Mouse (Mus musculus): ENCODE data around the gene Gm5890.
"Not testable (repeated sequence)": the region's sequence is repeated elsewhere in the genome, so short reads cannot be mapped to it uniquely, and the experiment has no call there.

Gm5890 gene

DNA sequence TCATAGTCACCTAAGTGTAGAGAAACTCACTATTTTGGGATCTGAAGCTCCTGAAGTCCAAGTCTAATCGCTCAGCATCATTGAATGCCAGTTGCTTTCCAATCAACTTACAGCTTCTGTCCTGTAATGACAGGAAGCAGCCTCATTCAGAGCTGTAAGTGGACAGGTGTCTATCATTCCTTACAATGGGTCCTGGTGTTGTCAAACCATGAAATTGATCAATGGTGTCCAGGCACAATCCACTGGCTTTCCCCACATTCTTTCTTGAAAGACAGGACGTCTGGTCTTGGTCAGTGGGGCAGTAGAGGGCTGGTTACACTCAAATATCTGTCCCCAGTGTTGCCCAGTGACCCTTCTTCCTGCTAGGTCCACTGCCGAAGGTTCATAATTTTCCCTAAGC is at the start of gene Gm5890:
Gene Gm5890 (minus strand): TSS at position 101 of the 400 bp plus-strand sequence.
- not testable (repeated sequence) for DNase-seq (ENCODE audit: low spot score)

GRCm38 (mm10) chr7:20233728-20234127 is 28.9 kb downstream of the Gm5890 start, which contains the start of gene Gm4498:
TSS of gene Gm4498 (minus strand) at chr7:20233828.
- not testable (repeated sequence) for DNase-seq (ENCODE audit: low spot score)
